Mouse (Mus musculus) megakaryocyte, embryonic 14.5 days (primary cell): ENCODE measurements around the gene Cyp2u1.

Experiments used
- FLI1 ChIP-seq: IDR thresholded peaks from 2 replicates; pipeline ENCODE4 v1.6.1; 2012; ENCODE audit warnings: low read length, inconsistent platforms, mixed read lengths
- GATA1 ChIP-seq: IDR thresholded peaks from 3 replicates; pipeline ENCODE4 v1.6.1; 2012; ENCODE audit warnings: mixed read lengths, low read length, inconsistent platforms, borderline replicate concordance

DNA sequence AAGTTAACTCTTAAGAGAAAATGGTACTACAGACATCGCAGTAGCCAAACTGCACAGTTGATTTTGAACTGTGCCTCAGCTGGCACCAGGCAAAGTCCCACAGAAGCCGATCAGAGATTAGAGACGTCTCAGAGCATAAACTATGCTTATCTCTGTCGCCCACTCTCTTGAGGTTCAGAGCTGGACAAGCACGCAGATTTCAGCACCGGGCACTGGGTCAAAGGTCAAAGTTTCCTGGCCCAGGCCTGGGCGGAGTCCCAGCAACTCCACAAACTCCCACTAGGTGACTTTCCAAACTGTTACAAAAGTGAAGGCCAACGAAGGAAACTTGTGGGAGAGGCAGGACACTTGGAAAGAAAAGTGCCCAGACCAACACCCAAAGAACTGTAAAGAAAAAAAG lies 31.9 kb downstream of the Cyp2u1 start:
- no peak for TF ChIP-seq GATA1
- no peak for TF ChIP-seq FLI1
